Mouse (Mus musculus): ENCODE data around the gene Cstf2.

GRCm38 (mm10) chrX:134059764-134060163 lies 777 bp downstream of the Cstf2 start:
- no peak for TF ChIP-seq CTCF (IDR thresholded peaks at IDR 0.05; ENCODE audit: borderline replicate concordance, control insufficient read depth, extremely low read depth, insufficient read depth, low read length, poor library complexity)
- no peak for TF ChIP-seq POLR2A (IDR thresholded peaks at IDR 0.05; ENCODE audit: control insufficient read depth, extremely low read depth, insufficient read depth, low read length, poor library complexity)
